Mouse (Mus musculus) adipose tissue, adult 10 weeks (tissue): Measurements from ENCODE around the gene Tram2. TPM values are rescaled to one million over a fixed set of nuclear protein-coding genes. Genes with fewer than 3 reads are reported as not detected.

Experiments used
- polyA plus RNA-seq: library from polyadenylated mRNA; stranded (reverse); fragments of 350-450 nt; fragmentation: Illumina TruSeq; extraction: RNeasy Lipid Tissue Mini Kit (QIAGEN cat#74804); gene quantifications from one replicate; pipeline ENCODE4 v1.2.3, GENCODE M21; 2014; ENCODE audit warnings: low read depth, low replicate concordance

Gene Tram2
- polyA plus RNA-seq, result 4.1 TPM

GRCm38 (mm10) chr1:21079217-21079773, at the start of gene Tram2:
Gene Tram2 (minus strand): TSS chr1:21079229.

GRCm38 (mm10) chr1:20951300-20951763, 127.7 kb downstream of the Tram2 start, which contains the start of gene Efhc1:
Gene Efhc1 (plus strand): TSS chr1:20951626.

Other genes starting within 250 kb of the Tram2 start
- 1.3 TPM for gene Paqr8, start 188.6 kb downstream of the Tram2 start, polyA plus RNA-seq
- gene Efhc1, start 127.6 kb downstream of the Tram2 start, polyA plus RNA-seq, result 9.4 TPM
- 8.9 TPM for gene Tmem14a, start 139.3 kb upstream of the Tram2 start, polyA plus RNA-seq
- gene Gsta3, start 161.4 kb upstream of the Tram2 start, polyA plus RNA-seq, result 221 TPM